Mouse (Mus musculus): ENCODE measurements around the gene Pomt2.

GRCm38 (mm10) chr12:87082797-87083196 is 65.0 kb downstream of the Pomt2 start:
- no peak for TF ChIP-seq CTCF (IDR thresholded peaks at IDR 0.05; ENCODE audit: control insufficient read depth, insufficient read depth, low read length)
- TF ChIP-seq POLR2A (IDR thresholded peaks at IDR 0.05; ENCODE audit: borderline replicate concordance, control insufficient read depth, low read depth, low read length) = no peak
